Mouse (Mus musculus) G1E (cell line): ENCODE measurements around the gene Gm42906.

Source experiments
- CTCF ChIP-seq: IDR thresholded peaks from 2 replicates; pipeline ENCODE4 v1.5.1; 2012; ENCODE audit warnings: low read depth, low read length, inconsistent platforms, mixed read lengths
- GATA1 ChIP-seq: IDR thresholded peaks from 2 replicates; pipeline ENCODE4 v1.6.1; 2012; ENCODE audit warnings: borderline replicate concordance, low read length, inconsistent platforms, mixed read lengths
- GATA2 ChIP-seq: IDR thresholded peaks from 2 replicates; pipeline ENCODE4 v1.6.1; 2012; ENCODE audit warnings: low read depth, low read length, inconsistent platforms, borderline replicate concordance
- POLR2AphosphoS5 ChIP-seq: IDR thresholded peaks from 2 replicates; pipeline ENCODE4 v1.6.1; 2012; ENCODE audit warnings: low read depth, low read length, inconsistent platforms; ENCODE audit not compliant: insufficient replicate concordance
- TAL1 ChIP-seq: conservative IDR thresholded peaks from 2 replicates; pipeline ENCODE4 v1.6.1; 2012; ENCODE audit warnings: low read depth, low read length, inconsistent platforms, mixed read lengths

DNA sequence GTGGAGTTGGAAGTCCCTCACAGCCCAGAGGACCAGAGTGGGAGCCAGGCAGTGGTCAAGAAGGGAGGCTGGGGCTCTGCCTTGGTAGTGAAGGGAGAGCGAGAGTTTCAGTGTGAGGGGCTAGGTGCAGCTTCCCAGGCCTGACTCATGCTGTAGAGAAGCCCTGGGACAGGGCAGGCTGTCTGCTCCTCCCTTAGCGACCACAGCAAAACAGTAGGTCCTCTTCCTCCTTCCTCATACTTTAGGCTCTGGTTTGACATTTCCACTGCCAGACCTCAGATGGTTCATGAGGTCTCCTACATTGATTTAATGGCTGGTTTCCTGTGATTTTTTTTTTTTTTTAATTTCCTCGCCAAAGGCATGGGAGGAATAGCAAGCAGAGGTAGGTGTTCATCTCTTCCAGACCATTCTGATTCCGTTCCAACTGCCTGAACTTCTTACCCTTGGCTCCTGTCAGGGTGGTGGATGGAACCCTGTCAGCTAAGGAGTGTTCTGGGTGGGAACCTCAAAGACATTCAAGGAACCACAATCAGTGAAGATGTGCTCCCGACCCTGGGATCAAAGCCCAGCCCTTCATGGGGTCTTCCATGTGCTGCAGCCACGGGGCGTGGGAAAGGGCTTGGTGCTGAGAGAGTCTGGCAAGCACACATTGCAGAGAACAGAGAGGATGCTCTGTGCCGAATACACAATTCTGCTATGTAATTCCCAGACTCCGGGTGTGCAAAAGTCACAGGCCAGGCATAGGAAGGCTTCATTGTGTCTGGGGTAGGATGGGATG lies 341.3 kb downstream of the Gm42906 start:
- TF ChIP-seq CTCF (no peak), TAL1 (no peak), GATA1 (no peak), POLR2AphosphoS5 (no peak), GATA2 (no peak)
